Mouse (Mus musculus): ENCODE results near the gene Myo1h.

Gene Myo1h

GRCm38 (mm10) chr5:114359586-114359985 lies 70.6 kb downstream of the Myo1h start:
- DNase-seq (ENCODE audit: low spot score in 2 of 2): no peak

- no peak for DNase-seq (ENCODE audit: low spot score in 2 of 2)
These were observed 72.0 kb downstream of the Myo1h start for GRCm38 (mm10) chr5:114360968-114361367.

- no peak for DNase-seq (ENCODE audit: low spot score in 2 of 2)
These were observed 76.2 kb downstream of the Myo1h start for GRCm38 (mm10) chr5:114365043-114365752.

- no peak for DNase-seq (ENCODE audit: low spot score in 2 of 2)
These were observed 79.2 kb downstream of the Myo1h start for GRCm38 (mm10) chr5:114368121-114368520.

- no peak for DNase-seq (ENCODE audit: low spot score in 2 of 2)
These were observed 80.0 kb downstream of the Myo1h start for GRCm38 (mm10) chr5:114368803-114369496.

GRCm38 (mm10) chr5:114369921-114370320 lies 81.0 kb downstream of the Myo1h start:
- no peak for DNase-seq (ENCODE audit: low spot score in 2 of 2)

GRCm38 (mm10) chr5:114370371-114370776 lies 81.4 kb downstream of the Myo1h start:
- no peak for DNase-seq (ENCODE audit: low spot score in 2 of 2)

GRCm38 (mm10) chr5:114371331-114371730 lies 82.4 kb downstream of the Myo1h start:
- DNase-seq (ENCODE audit: low spot score in 2 of 2): no peak

GRCm38 (mm10) chr5:114371731-114372473 lies 82.9 kb downstream of the Myo1h start:
- no peak for DNase-seq (ENCODE audit: low spot score in 2 of 2)

- DNase-seq (ENCODE audit: low spot score in 2 of 2): no peak
These were observed 83.6 kb downstream of the Myo1h start for GRCm38 (mm10) chr5:114372565-114372964.

GRCm38 (mm10) chr5:114373174-114373573 lies 84.2 kb downstream of the Myo1h start:
- no peak for DNase-seq (ENCODE audit: low spot score in 2 of 2)

- no peak for DNase-seq (ENCODE audit: low spot score in 2 of 2)
These were observed 84.6 kb downstream of the Myo1h start for GRCm38 (mm10) chr5:114373581-114373980.

GRCm38 (mm10) chr5:114374409-114375213 lies 85.6 kb downstream of the Myo1h start:
- peak in 1 of 2 experiments; percentile 26 for DNase-seq (ENCODE audit: low spot score in 2 of 2)

GRCm38 (mm10) chr5:114378177-114378920 lies 89.4 kb downstream of the Myo1h start:
- no peak for DNase-seq (ENCODE audit: low spot score in 2 of 2)

GRCm38 (mm10) chr5:114378936-114379335 lies 90.0 kb downstream of the Myo1h start:
- no peak for DNase-seq (ENCODE audit: low spot score in 2 of 2)

- peak in 1 of 2 experiments; percentile 19 for DNase-seq (ENCODE audit: low spot score in 2 of 2)
These were observed 90.8 kb downstream of the Myo1h start for GRCm38 (mm10) chr5:114379763-114380162.

- peak; percentile 78 to 83 for DNase-seq (ENCODE audit: low spot score in 2 of 2)
These were observed 91.4 kb downstream of the Myo1h start, which contains the start of the genes Kctd10 and Ube3b for GRCm38 (mm10) chr5:114380209-114381012. TSS of gene Kctd10 (minus strand) at chr5:114380508. TSS of gene Ube3b (plus strand) at chr5:114380607.

- DNase-seq (ENCODE audit: low spot score in 2 of 2): no peak
These were observed 92.0 kb downstream of the Myo1h start for GRCm38 (mm10) chr5:114381013-114381351.

- DNase-seq (ENCODE audit: low spot score in 2 of 2): peak in 1 of 2 experiments; percentile 67
These were observed 94.4 kb downstream of the Myo1h start for GRCm38 (mm10) chr5:114383184-114383904.
